ENCODE assay signal across 9 mouse cellular contexts in genomic region chr9:72880225-72880960, GRCm38 (mm10). TPM values are rescaled to one million over a fixed set of nuclear protein-coding genes. Genes with fewer than 3 reads are reported as not detected.
A peak's percentile ranks its signal among the peaks of the same experiment; 100 is the strongest.
DNase-seq lines count a peak whose midpoint lies in the region; ATAC-seq and TF ChIP-seq lines count a peak whose summit lies in the region.
"Had no signal": no experiment of that assay in that cellular context is flagged by ENCODE, and none has a peak within 500 bp of the region (broad histone marks: within the 10 kb centered on the region; RNA-seq: fewer than 3 reads in every experiment).

No protein-coding gene starts in this region.

- intact Hi-C loops in left cerebral cortex, adult 2 months (cut with DNase I) = loop anchor here (5.0 kb wide), 1 partner anchor 73 kb away; the partner anchor contains the start of gene Prtg

- no peak for DNase-seq in lung, postnatal 14 days
- DNase-seq in embryonic facial prominence, embryonic 14.5 days (ENCODE audit: low spot score) = no peak
- peak; percentile 68 for DNase-seq in retina, embryonic 14.5 days (ENCODE audit: low spot score)
- no peak for DNase-seq in left cerebral cortex, adult 2 months (ENCODE audit: extremely low spot score in 1 of 2, low spot score in 2 of 2)

- no peak overlapping the region for H3K27ac ChIP-seq in lung, embryonic 15.5 days
- no peak overlapping the region; the same call in 1 of the 2 replicates for H3K27ac ChIP-seq in embryonic facial prominence, embryonic 14.5 days (replicated peaks; ENCODE audit: low read depth, low read length)
- H3K27ac ChIP-seq in intestine, embryonic 16.5 days (ENCODE audit: low read length) = 0 out of 2 replicates have a peak overlapping the region, but pooled peaks have one; percentile 14
- no peak overlapping the region; the same call in 1 of the 2 replicates for H3K27ac ChIP-seq in left cerebral cortex, adult 2 months

- no peak overlapping the region for H3K9ac ChIP-seq in lung, embryonic 15.5 days
- H3K9ac ChIP-seq in embryonic facial prominence, embryonic 14.5 days (ENCODE audit: low read depth, low read length) = peak overlapping the region; percentile 32; the same call in 1 of the 2 replicates
- no peak overlapping the region for H3K9ac ChIP-seq in intestine, embryonic 16.5 days (ENCODE audit: low read depth, low read length)
- H3K9ac ChIP-seq: embryonic facial prominence, embryonic 15.5 days had no signal

- H3K9me3 ChIP-seq in lung, embryonic 15.5 days = no peaks in the 10 kb centered on the region
- H3K9me3 ChIP-seq in embryonic facial prominence, embryonic 14.5 days (ENCODE audit: control insufficient read depth, low read length) = no peaks in the 10 kb centered on the region
- H3K9me3 ChIP-seq in intestine, embryonic 16.5 days (ENCODE audit: control insufficient read depth, low read length) = no peaks in the 10 kb centered on the region
- H3K9me3 ChIP-seq: embryonic facial prominence, embryonic 15.5 days had no signal

- no peak for ATAC-seq in lung, embryonic 15.5 days (ENCODE audit: borderline replicate concordance, extremely low read depth, low FRiP score, low TSS enrichment)
- 0 out of 2 replicates have a peak, but pooled peaks have one; percentile 17 for ATAC-seq in embryonic facial prominence, embryonic 14.5 days (ENCODE audit: low read depth)
- peak; percentile 31; the same call in 1 of the 2 replicates for ATAC-seq in intestine, embryonic 16.5 days
- no peak for ATAC-seq in erythroid progenitor cell, adult 5-6 weeks (replicated peaks; ENCODE audit: low FRiP score, poor library complexity, severe bottlenecking)
- ATAC-seq in granulocyte monocyte progenitor cell, adult 5-6 weeks (replicated peaks; ENCODE audit: poor library complexity, severe bottlenecking) = no peak

- TF ChIP-seq CTCF in left cerebral cortex, adult 2 months (IDR thresholded peaks at IDR 0.05) = no peak

- no peaks in the 10 kb centered on the region for H3K36me3 ChIP-seq in lung, embryonic 15.5 days
- no peaks in the 10 kb centered on the region for H3K36me3 ChIP-seq in embryonic facial prominence, embryonic 14.5 days (ENCODE audit: control insufficient read depth, insufficient read depth, low read length)
- no peaks in the 10 kb centered on the region for H3K36me3 ChIP-seq in intestine, embryonic 16.5 days (ENCODE audit: control insufficient read depth, insufficient read depth, low read length)
- H3K36me3 ChIP-seq: embryonic facial prominence, embryonic 15.5 days had no signal

- WGBS in lung, embryonic 15.5 days = 36% methylated on average over 16 of the region's 16 CpGs
- WGBS in embryonic facial prominence, embryonic 14.5 days = 40% methylated on average over 16 of the region's 16 CpGs
- WGBS in intestine, embryonic 16.5 days = 29% methylated on average over 16 of the region's 16 CpGs

- peaks cover 43% of the 10 kb centered on the region for H3K4me1 ChIP-seq in lung, embryonic 15.5 days
- peaks cover 42% of the 10 kb centered on the region for H3K4me1 ChIP-seq in embryonic facial prominence, embryonic 14.5 days (ENCODE audit: control insufficient read depth, insufficient read depth, low read length)
- H3K4me1 ChIP-seq in intestine, embryonic 16.5 days (ENCODE audit: control insufficient read depth, insufficient read depth, low read length) = peaks cover 21% of the 10 kb centered on the region

- H3K4me3 ChIP-seq in lung, embryonic 15.5 days = no peak overlapping the region
- H3K4me3 ChIP-seq in embryonic facial prominence, embryonic 14.5 days (ENCODE audit: low read depth, low read length) = no peak overlapping the region
- no peak overlapping the region for H3K4me3 ChIP-seq in intestine, embryonic 16.5 days (ENCODE audit: low read length)
- no peak overlapping the region for H3K4me3 ChIP-seq in left cerebral cortex, adult 2 months
- H3K4me3 ChIP-seq: embryonic facial prominence, embryonic 15.5 days had no signal

- no peaks in the 10 kb centered on the region for H3K27me3 ChIP-seq in lung, embryonic 15.5 days
- H3K27me3 ChIP-seq in embryonic facial prominence, embryonic 14.5 days (replicated peaks; ENCODE audit: control insufficient read depth, insufficient read depth, low read length) = no peaks in the 10 kb centered on the region
- no peaks in the 10 kb centered on the region for H3K27me3 ChIP-seq in intestine, embryonic 16.5 days (replicated peaks; ENCODE audit: control insufficient read depth, insufficient read depth, low read length)
- H3K27me3 ChIP-seq: embryonic facial prominence, embryonic 15.5 days had no signal

- 0 out of 2 replicates have a peak overlapping the region, but pooled peaks have one; percentile 3 for H3K4me2 ChIP-seq in lung, embryonic 15.5 days
- no peak overlapping the region for H3K4me2 ChIP-seq in embryonic facial prominence, embryonic 14.5 days (ENCODE audit: low read depth, low read length)
- no peak overlapping the region for H3K4me2 ChIP-seq in intestine, embryonic 16.5 days (ENCODE audit: low read depth, low read length)
- H3K4me2 ChIP-seq: embryonic facial prominence, embryonic 15.5 days had no signal

RNA-seq across cellular contexts. Expression of gene Pygo1, which starts 45.1 kb away (rescaled TPM):
- polyA plus RNA-seq in lung, embryonic 15.5 days (2015; fragmentation: Nextera tagmentation; extraction: Ambion mirVana) = 3.6 and 4.1 TPM in 2 replicates
- 7.1 and 7.9 TPM in 2 replicates for polyA plus RNA-seq in embryonic facial prominence, embryonic 14.5 days (2014; fragmentation: Nextera tagmentation; extraction: Ambion mirVana)
- 1.5 and 1.7 TPM in 2 replicates for polyA plus RNA-seq in intestine, embryonic 16.5 days (2015; fragmentation: Nextera tagmentation; extraction: Ambion mirVana)
- total RNA-seq in erythroid progenitor cell, adult 5-6 weeks (2015; ENCODE audit: low replicate concordance) = not detected in 2 replicates
- not detected in 2 replicates for total RNA-seq in erythroid progenitor cell, adult 5-6 weeks (2017; ENCODE audit: low replicate concordance)
- 10 to 100 TPM; 18.6 to 19.5 TPM for total RNA-seq in left cerebral cortex, adult 2 months (2021)
- total RNA-seq in granulocyte monocyte progenitor cell, adult 5-6 weeks (2014; fragmentation: Nextera tagmentation) = not detected in 2 replicates
- total RNA-seq in granulocyte monocyte progenitor cell, adult 5-6 weeks (2017) = not detected in 2 replicates

Comparison
In these comparisons a context has a peak if more than half of its experiments do, and no peak if none do; other contexts are left out.
1. ATAC-seq: peak in embryonic facial prominence, embryonic 14.5 days (single experiment) and intestine, embryonic 16.5 days (single experiment); none in lung, embryonic 15.5 days (single experiment), erythroid progenitor cell, adult 5-6 weeks (single experiment) and granulocyte monocyte progenitor cell, adult 5-6 weeks (single experiment).
2. RNA of gene Pygo1, which starts 45.1 kb away (total RNA-seq): 18.6 to 19.5 TPM in left cerebral cortex, adult 2 months; not detected in erythroid progenitor cell, adult 5-6 weeks and not detected in granulocyte monocyte progenitor cell, adult 5-6 weeks; every median in the first group is over 10 times any median in the second.